Mouse (Mus musculus): ENCODE measurements around the gene Zdhhc17. TPM values are rescaled to one million over a fixed set of nuclear protein-coding genes. Genes with fewer than 3 reads are reported as not detected.

Zdhhc17 gene
- polyA plus RNA-seq, 1 experiment from 2014 or later = 16.8 TPM

DNA sequence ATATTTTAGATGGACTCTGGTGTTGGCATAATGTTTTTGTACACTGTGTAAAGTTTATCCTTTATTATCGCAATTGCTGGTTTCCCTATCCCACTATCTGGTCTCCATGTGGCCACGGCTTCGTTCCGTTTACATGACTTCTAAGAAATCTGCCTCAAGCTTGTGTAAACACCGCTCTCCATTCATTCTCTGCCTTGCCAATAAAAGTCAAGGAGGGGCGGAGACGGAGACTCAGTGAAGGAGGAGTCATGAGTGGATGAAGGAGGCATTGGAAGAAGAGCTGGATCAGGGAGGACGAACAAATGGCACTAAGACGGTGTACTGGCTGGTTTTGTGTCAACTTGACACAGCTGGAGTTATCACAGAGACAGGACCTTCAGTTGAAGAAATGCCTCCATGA is 37.9 kb downstream of the Zdhhc17 start:
- 18% methylated on average over 9 of the region's 9 CpGs for WGBS
- Histone ChIP-seq H3K4me3 (ENCODE audit: low read depth, low read length) (no peak overlapping the region), H3K4me1 (ENCODE audit: insufficient read depth, low read depth, low read length) (no peaks in the 10 kb centered on the region), H3K27ac (ENCODE audit: low read length) (no peak overlapping the region), H3K4me2 (replicated peaks; ENCODE audit: low read depth, low read length) (no peak overlapping the region), H3K36me3 (ENCODE audit: insufficient read depth, low read length) (peaks cover 3% of the 10 kb centered on the region; the same call in 1 of the 2 replicates), H3K9me3 (ENCODE audit: low read length) (no peaks in the 10 kb centered on the region), H3K27me3 (replicated peaks; ENCODE audit: insufficient read depth, low read length) (no peaks in the 10 kb centered on the region), H3K9ac (replicated peaks; ENCODE audit: low read depth) (no peak overlapping the region)
- ATAC-seq (peak; percentile 61), DNase-seq (ENCODE audit: low spot score) (peak; percentile 61)
- TF ChIP-seq CTCF (IDR thresholded peaks at IDR 0.05) (no peak), EP300 (IDR thresholded peaks at IDR 0.05) (no peak)

DNA sequence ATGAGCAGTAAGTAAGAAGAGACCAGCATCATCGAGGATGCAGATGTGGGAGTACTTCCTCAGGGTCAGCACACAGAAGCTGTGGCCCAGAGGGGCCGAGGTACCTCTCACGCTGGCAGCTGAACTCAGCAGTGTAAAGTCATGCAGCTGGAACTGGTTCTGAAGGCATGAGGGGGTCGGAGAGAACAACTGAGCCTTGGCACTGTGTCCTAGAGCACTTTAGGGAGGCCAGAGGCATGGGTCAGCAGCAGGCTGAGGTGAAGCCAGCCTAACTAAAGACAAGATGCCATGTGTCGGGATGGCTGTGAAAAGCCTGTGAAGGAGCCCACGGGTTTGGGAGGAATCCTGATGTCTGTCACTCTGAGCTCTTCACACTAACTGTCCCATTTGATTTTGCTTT is 38.5 kb downstream of the Zdhhc17 start:
- no peak overlapping the region for H3K27ac ChIP-seq (ENCODE audit: low read length)
- no peak overlapping the region for H3K4me2 ChIP-seq (replicated peaks; ENCODE audit: low read depth, low read length)
- no peak overlapping the region for H3K4me3 ChIP-seq (ENCODE audit: low read depth, low read length)
- H3K9ac ChIP-seq (replicated peaks; ENCODE audit: low read depth) = no peak overlapping the region
- H3K36me3 ChIP-seq (ENCODE audit: insufficient read depth, low read length) = peaks cover 3% of the 10 kb centered on the region; the same call in 1 of the 2 replicates
- WGBS = 70% methylated on average over 6 of the region's 6 CpGs
- no peaks in the 10 kb centered on the region for H3K9me3 ChIP-seq (ENCODE audit: low read length)
- no peaks in the 10 kb centered on the region for H3K4me1 ChIP-seq (ENCODE audit: insufficient read depth, low read depth, low read length)
- TF ChIP-seq EP300 (IDR thresholded peaks at IDR 0.05) (no peak), CTCF (IDR thresholded peaks at IDR 0.05) (no peak)
- ATAC-seq (no peak), DNase-seq (ENCODE audit: low spot score) (no peak)
- H3K27me3 ChIP-seq (replicated peaks; ENCODE audit: insufficient read depth, low read length) = no peaks in the 10 kb centered on the region

DNA sequence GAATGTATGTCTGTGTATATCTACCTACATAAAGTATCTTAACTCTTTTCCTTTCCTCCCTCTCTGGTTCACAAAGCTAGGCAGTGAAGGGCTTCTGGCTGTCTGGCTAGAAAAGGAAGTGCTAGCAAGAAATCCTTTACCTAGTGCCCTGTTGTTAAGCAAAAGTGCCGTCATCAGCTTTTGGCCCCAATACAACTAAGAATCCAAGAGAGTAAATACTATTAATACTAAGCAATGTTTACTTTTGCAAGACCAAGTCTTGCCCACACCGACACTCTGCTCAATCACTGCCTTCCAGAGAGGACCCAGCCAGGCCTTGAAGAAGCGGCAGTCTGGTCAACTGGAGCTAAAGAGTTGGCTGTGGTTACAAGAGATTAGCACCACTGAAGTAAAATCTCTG is 38.9 kb downstream of the Zdhhc17 start:
- DNase-seq (ENCODE audit: low spot score) = no peak
- Histone ChIP-seq H3K4me3 (ENCODE audit: low read depth, low read length) (no peak overlapping the region), H3K27me3 (replicated peaks; ENCODE audit: insufficient read depth, low read length) (no peaks in the 10 kb centered on the region), H3K4me2 (replicated peaks; ENCODE audit: low read depth, low read length) (no peak overlapping the region), H3K9ac (replicated peaks; ENCODE audit: low read depth) (no peak overlapping the region), H3K9me3 (ENCODE audit: low read length) (no peaks in the 10 kb centered on the region), H3K4me1 (ENCODE audit: insufficient read depth, low read depth, low read length) (no peaks in the 10 kb centered on the region), H3K27ac (ENCODE audit: low read length) (no peak overlapping the region), H3K36me3 (ENCODE audit: insufficient read depth, low read length) (peaks cover 3% of the 10 kb centered on the region; the same call in 1 of the 2 replicates)
- TF ChIP-seq EP300 (IDR thresholded peaks at IDR 0.05) = no peak
- TF ChIP-seq CTCF (IDR thresholded peaks at IDR 0.05) = no peak
- no peak for ATAC-seq
- WGBS = 47% methylated on average over 3 of the region's 3 CpGs

DNA sequence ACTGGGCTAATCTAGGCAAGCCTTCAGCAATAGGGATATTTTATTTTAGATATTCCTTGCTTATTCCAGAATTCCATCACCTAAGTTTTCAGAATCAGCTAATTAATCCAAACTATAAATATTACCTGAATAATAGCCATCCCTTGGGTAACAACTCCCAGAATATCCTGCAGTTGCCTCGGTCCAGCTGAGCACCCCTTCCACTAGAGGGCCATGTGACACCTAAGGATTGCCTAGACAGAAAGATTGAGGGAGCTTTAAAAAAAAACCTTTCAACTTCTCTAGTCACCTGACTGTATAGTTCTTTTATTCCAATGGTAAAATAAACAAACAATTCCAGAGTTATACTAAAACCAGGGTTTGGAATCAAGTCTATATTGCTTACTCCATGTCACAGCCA is 47.8 kb downstream of the Zdhhc17 start:
- Histone ChIP-seq H3K27ac (ENCODE audit: low read length) (no peak overlapping the region), H3K9ac (replicated peaks; ENCODE audit: low read depth) (no peak overlapping the region), H3K4me1 (ENCODE audit: insufficient read depth, low read depth, low read length) (no peaks in the 10 kb centered on the region), H3K27me3 (replicated peaks; ENCODE audit: insufficient read depth, low read length) (no peaks in the 10 kb centered on the region), H3K4me3 (ENCODE audit: low read depth, low read length) (no peak overlapping the region), H3K36me3 (ENCODE audit: insufficient read depth, low read length) (peaks cover 10% of the 10 kb centered on the region), H3K4me2 (replicated peaks; ENCODE audit: low read depth, low read length) (no peak overlapping the region), H3K9me3 (ENCODE audit: low read length) (no peaks in the 10 kb centered on the region)
- 39% methylated on average over 1 of the region's 1 CpGs for WGBS
- peak; percentile 48 for TF ChIP-seq CTCF (IDR thresholded peaks at IDR 0.05)
- no peak for TF ChIP-seq EP300 (IDR thresholded peaks at IDR 0.05)
- ATAC-seq = no peak
- DNase-seq (ENCODE audit: low spot score) = no peak

DNA sequence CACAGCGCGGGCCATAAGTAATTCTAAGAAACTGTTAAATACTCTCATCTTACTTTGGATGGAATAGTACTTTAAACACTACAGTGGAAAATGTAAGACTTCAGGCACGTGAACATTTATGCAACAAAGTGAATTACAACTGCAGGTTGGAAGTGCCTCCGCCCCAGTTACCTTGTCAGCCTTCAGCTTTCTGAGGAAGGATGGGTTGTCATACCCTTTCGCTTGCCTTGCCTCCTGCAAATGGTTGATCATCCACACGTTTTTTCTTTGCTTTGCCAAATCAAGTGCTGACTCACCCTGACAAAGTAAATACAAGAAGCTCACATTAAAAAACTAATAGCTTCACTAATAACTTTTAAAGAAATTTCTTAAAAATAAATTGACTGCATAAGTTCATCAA is 49.1 kb downstream of the Zdhhc17 start:
- H3K9me3 ChIP-seq (ENCODE audit: low read length) = no peaks in the 10 kb centered on the region
- ATAC-seq = no peak
- DNase-seq (ENCODE audit: low spot score) = no peak
- no peak overlapping the region for H3K4me3 ChIP-seq (ENCODE audit: low read depth, low read length)
- H3K36me3 ChIP-seq (ENCODE audit: insufficient read depth, low read length) = peaks cover 10% of the 10 kb centered on the region
- no peaks in the 10 kb centered on the region for H3K4me1 ChIP-seq (ENCODE audit: insufficient read depth, low read depth, low read length)
- no peaks in the 10 kb centered on the region for H3K27me3 ChIP-seq (replicated peaks; ENCODE audit: insufficient read depth, low read length)
- 84% methylated on average over 6 of the region's 6 CpGs for WGBS
- no peak overlapping the region for H3K9ac ChIP-seq (replicated peaks; ENCODE audit: low read depth)
- no peak overlapping the region for H3K4me2 ChIP-seq (replicated peaks; ENCODE audit: low read depth, low read length)
- no peak for TF ChIP-seq EP300 (IDR thresholded peaks at IDR 0.05)
- TF ChIP-seq CTCF (IDR thresholded peaks at IDR 0.05) = no peak
- no peak overlapping the region for H3K27ac ChIP-seq (ENCODE audit: low read length)

DNA sequence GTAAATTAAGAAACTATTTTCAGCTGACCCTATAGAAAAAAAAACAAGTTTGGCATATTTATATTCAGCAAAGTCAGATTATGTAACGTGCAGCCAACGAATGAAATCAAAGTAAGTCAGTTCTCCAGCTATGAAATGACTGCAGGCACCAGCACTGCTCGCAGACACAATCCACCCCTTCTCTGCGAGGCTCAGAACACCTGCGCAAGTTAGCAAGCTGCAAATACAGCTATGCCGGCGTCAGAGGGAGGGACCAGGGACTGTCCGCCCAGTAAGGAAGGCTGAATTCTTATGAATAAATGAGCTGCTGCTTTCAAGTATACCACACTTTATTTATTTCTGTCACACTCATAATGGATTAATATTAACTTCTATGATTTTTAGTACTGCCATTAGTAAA is 50.2 kb downstream of the Zdhhc17 start:
- Histone ChIP-seq H3K4me1 (ENCODE audit: insufficient read depth, low read depth, low read length) (no peaks in the 10 kb centered on the region), H3K36me3 (ENCODE audit: insufficient read depth, low read length) (peaks cover 14% of the 10 kb centered on the region), H3K4me2 (replicated peaks; ENCODE audit: low read depth, low read length) (no peak overlapping the region), H3K9ac (replicated peaks; ENCODE audit: low read depth) (no peak overlapping the region), H3K9me3 (ENCODE audit: low read length) (no peaks in the 10 kb centered on the region), H3K4me3 (ENCODE audit: low read depth, low read length) (no peak overlapping the region), H3K27me3 (replicated peaks; ENCODE audit: insufficient read depth, low read length) (no peaks in the 10 kb centered on the region), H3K27ac (ENCODE audit: low read length) (no peak overlapping the region)
- TF ChIP-seq EP300 (IDR thresholded peaks at IDR 0.05) (no peak), CTCF (IDR thresholded peaks at IDR 0.05) (no peak)
- ATAC-seq (no peak), DNase-seq (ENCODE audit: low spot score) (no peak)
- whole genome bisulfite sequencing = 90% methylated on average over 8 of the region's 8 CpGs

DNA sequence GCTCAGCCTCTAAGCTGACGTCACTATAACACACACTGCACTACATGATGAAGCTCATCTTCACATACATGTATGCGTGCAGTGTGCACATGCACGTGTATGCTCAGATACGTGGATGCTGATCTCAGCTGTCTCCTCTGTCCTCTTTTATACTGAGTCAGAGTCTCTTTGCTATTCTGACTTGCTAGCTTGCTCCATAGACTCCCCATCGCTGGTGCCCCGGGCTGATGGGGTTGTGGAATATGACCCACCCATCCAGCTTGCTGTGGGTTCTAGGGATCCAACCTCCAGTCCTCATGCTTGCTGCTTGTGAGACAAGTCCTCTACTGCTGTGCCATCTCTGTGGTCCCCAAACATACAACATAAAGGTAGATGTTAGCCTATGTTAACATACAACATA is 51.1 kb downstream of the Zdhhc17 start:
- no peak for DNase-seq (ENCODE audit: low spot score)
- H3K4me2 ChIP-seq (replicated peaks; ENCODE audit: low read depth, low read length) = no peak overlapping the region
- no peak overlapping the region for H3K4me3 ChIP-seq (ENCODE audit: low read depth, low read length)
- no peaks in the 10 kb centered on the region for H3K27me3 ChIP-seq (replicated peaks; ENCODE audit: insufficient read depth, low read length)
- no peaks in the 10 kb centered on the region for H3K4me1 ChIP-seq (ENCODE audit: insufficient read depth, low read depth, low read length)
- no peaks in the 10 kb centered on the region for H3K9me3 ChIP-seq (ENCODE audit: low read length)
- H3K27ac ChIP-seq (ENCODE audit: low read length) = no peak overlapping the region
- ATAC-seq = no peak
- no peak for TF ChIP-seq CTCF (IDR thresholded peaks at IDR 0.05)
- TF ChIP-seq EP300 (IDR thresholded peaks at IDR 0.05) = no peak
- no peak overlapping the region for H3K9ac ChIP-seq (replicated peaks; ENCODE audit: low read depth)
- peaks cover 15% of the 10 kb centered on the region for H3K36me3 ChIP-seq (ENCODE audit: insufficient read depth, low read length)
- 91% methylated on average over 6 of the region's 6 CpGs for WGBS

All from lung, postnatal 0 days (tissue).